Mouse (Mus musculus) adrenal gland, postnatal 36 days (tissue): ENCODE measurements at regions not wholly inside any gene's neighbourhood (a gene's known extent, or its start where the extent isn't known, plus 50 kb on each side); places are given as distances from the start of the nearest gene placed in this dataset.

Source experiments
- DNase-seq, 2 experiments: peaks; one replicate each; pipeline ENCODE4 v3.0.0; 2021; ENCODE audit warnings: mixed read lengths in 1 of 2

- peak; percentile 1 to 25 for DNase-seq
These were observed 338.3 kb upstream of the Pmfbp1 start for GRCm38 (mm10) chr8:109155489-109155888.

- no peak for DNase-seq
These were observed 337.8 kb upstream of the Pmfbp1 start for GRCm38 (mm10) chr8:109156016-109156415.

GRCm38 (mm10) chr8:109172701-109173100 is 321.1 kb upstream of the Pmfbp1 start:
- DNase-seq = no peak

GRCm38 (mm10) chr8:109185558-109186198 is 308.1 kb upstream of the Pmfbp1 start:
- DNase-seq = peak; percentile 76 to 77

GRCm38 (mm10) chr8:109187617-109188016 is 306.2 kb upstream of the Pmfbp1 start:
- DNase-seq = no peak

GRCm38 (mm10) chr8:109214247-109214646 is 279.6 kb upstream of the Pmfbp1 start:
- no peak for DNase-seq

GRCm38 (mm10) chr8:109216318-109216717 is 277.5 kb upstream of the Pmfbp1 start:
- DNase-seq = no peak

- DNase-seq = peak; percentile 70 to 77
These were observed 276.5 kb upstream of the Pmfbp1 start for GRCm38 (mm10) chr8:109217326-109217725.

GRCm38 (mm10) chr8:109232281-109233234 is 261.3 kb upstream of the Pmfbp1 start:
- no peak for DNase-seq

- DNase-seq = no peak
These were observed 248.3 kb upstream of the Pmfbp1 start for GRCm38 (mm10) chr8:109245526-109245925.

- DNase-seq = no peak
These were observed 246.0 kb upstream of the Pmfbp1 start for GRCm38 (mm10) chr8:109247875-109248274.

- DNase-seq = no peak
These were observed 245.5 kb upstream of the Pmfbp1 start for GRCm38 (mm10) chr8:109248356-109248755.

GRCm38 (mm10) chr8:109249256-109249655 is 244.6 kb upstream of the Pmfbp1 start:
- no peak for DNase-seq

GRCm38 (mm10) chr8:109249691-109250090 is 244.1 kb upstream of the Pmfbp1 start:
- DNase-seq = no peak

- DNase-seq = no peak
These were observed 243.3 kb upstream of the Pmfbp1 start for GRCm38 (mm10) chr8:109250551-109250950.

- DNase-seq = peak in 1 of 2 experiments; percentile 2
These were observed 242.4 kb upstream of the Pmfbp1 start for GRCm38 (mm10) chr8:109251360-109251798.

GRCm38 (mm10) chr8:109252404-109252803 is 241.4 kb upstream of the Pmfbp1 start:
- no peak for DNase-seq

GRCm38 (mm10) chr8:109279129-109279528 is 214.7 kb upstream of the Pmfbp1 start:
- DNase-seq = peak; percentile 28 to 40

GRCm38 (mm10) chr8:109280540-109280939 is 213.3 kb upstream of the Pmfbp1 start:
- DNase-seq = no peak

GRCm38 (mm10) chr8:109281598-109281997 is 212.2 kb upstream of the Pmfbp1 start:
- no peak for DNase-seq

- DNase-seq = no peak
These were observed 183.0 kb upstream of the Pmfbp1 start for GRCm38 (mm10) chr8:109310670-109311386.

- no peak for DNase-seq
These were observed 182.2 kb upstream of the Pmfbp1 start for GRCm38 (mm10) chr8:109311484-109312210.
